Comparison of ENCODE assay signal across 20 mouse cellular contexts in the genomic region with DNA sequence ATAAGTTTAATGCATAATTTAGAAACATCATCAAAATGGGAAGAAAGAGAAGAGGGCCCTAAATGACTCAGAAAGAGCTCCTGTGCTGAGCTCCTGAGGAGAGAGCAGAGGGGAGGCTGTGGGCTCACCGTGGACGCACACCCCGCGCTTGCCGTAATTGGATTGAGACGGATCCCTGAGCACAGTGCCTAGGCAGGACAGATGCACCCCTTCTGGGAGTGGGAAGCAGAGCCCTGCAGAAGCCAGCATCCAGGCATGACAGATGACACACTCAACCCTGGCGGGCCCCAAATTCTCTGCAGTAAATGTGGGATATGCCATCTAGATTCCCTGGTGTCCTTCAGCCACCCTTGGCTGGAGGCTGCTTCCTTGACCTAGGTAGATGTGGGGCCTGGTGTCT.
DNase-seq lines count a peak whose midpoint lies in the region; ATAC-seq and TF ChIP-seq lines count a peak whose summit lies in the region.
"Had no signal": no experiment of that assay in that cellular context is flagged by ENCODE, and none has a peak within 500 bp of the region (broad histone marks: within the 10 kb centered on the region; RNA-seq: fewer than 3 reads in every experiment).

No protein-coding gene starts in this region.

- no peak overlapping the region for H3K4me3 ChIP-seq in kidney, postnatal 0 days (replicated peaks; ENCODE audit: low read depth, low read length)
- no peak overlapping the region for H3K4me3 ChIP-seq in midbrain, embryonic 14.5 days (replicated peaks; ENCODE audit: low read depth, low read length)
- no peak overlapping the region for H3K4me3 ChIP-seq in midbrain, embryonic 13.5 days (replicated peaks)
- H3K4me3 ChIP-seq: embryonic facial prominence, embryonic 13.5 days; forebrain, embryonic 12.5 days; heart, embryonic 10.5 days had no signal

- H3K9ac ChIP-seq in kidney, postnatal 0 days (ENCODE audit: low read depth, low read length) = 0 out of 2 replicates have a peak overlapping the region, but pooled peaks have one; percentile 13
- no peak overlapping the region for H3K9ac ChIP-seq in midbrain, embryonic 14.5 days (replicated peaks; ENCODE audit: low read length)
- H3K9ac ChIP-seq in midbrain, embryonic 13.5 days (replicated peaks) = no peak overlapping the region
- H3K9ac ChIP-seq: embryonic facial prominence, embryonic 13.5 days; forebrain, embryonic 12.5 days had no signal

- no peaks in the 10 kb centered on the region for H3K27me3 ChIP-seq in kidney, postnatal 0 days (ENCODE audit: insufficient read depth, low read length)
- H3K27me3 ChIP-seq in midbrain, embryonic 14.5 days (ENCODE audit: control insufficient read depth, insufficient read depth, low read length) = no peaks in the 10 kb centered on the region
- H3K27me3 ChIP-seq in midbrain, embryonic 13.5 days = 0 out of 2 replicates have a peak, but pooled peaks cover 4% of the 10 kb centered on the region
- H3K27me3 ChIP-seq: CH12.LX; embryonic facial prominence, embryonic 13.5 days; forebrain, embryonic 12.5 days had no signal

- no peaks in the 10 kb centered on the region for H3K36me3 ChIP-seq in kidney, postnatal 0 days (ENCODE audit: insufficient read depth, low read length)
- H3K36me3 ChIP-seq in midbrain, embryonic 14.5 days (ENCODE audit: control insufficient read depth, insufficient read depth, low read length) = no peaks in the 10 kb centered on the region
- H3K36me3 ChIP-seq in midbrain, embryonic 13.5 days = no peaks in the 10 kb centered on the region
- H3K36me3 ChIP-seq: embryonic facial prominence, embryonic 13.5 days; forebrain, embryonic 12.5 days; heart, embryonic 10.5 days had no signal

- no peak overlapping the region for H3K27ac ChIP-seq in kidney, postnatal 0 days
- H3K27ac ChIP-seq in midbrain, embryonic 14.5 days (replicated peaks; ENCODE audit: low read depth, low read length) = no peak overlapping the region
- no peak overlapping the region for H3K27ac ChIP-seq in midbrain, embryonic 13.5 days
- H3K27ac ChIP-seq: embryonic facial prominence, embryonic 13.5 days; forebrain, embryonic 12.5 days; heart, embryonic 10.5 days had no signal

- ATAC-seq in kidney, postnatal 0 days (replicated peaks; ENCODE audit: low FRiP score, low read depth) = no peak
- no peak for ATAC-seq in midbrain, embryonic 14.5 days (ENCODE audit: low FRiP score, low TSS enrichment)
- no peak for ATAC-seq in midbrain, embryonic 13.5 days
- ATAC-seq: forebrain, embryonic 16.5 days had no signal

- no peaks in the 10 kb centered on the region for H3K4me1 ChIP-seq in kidney, postnatal 0 days (replicated peaks; ENCODE audit: insufficient read depth, low read length)
- H3K4me1 ChIP-seq in midbrain, embryonic 14.5 days (ENCODE audit: control insufficient read depth, insufficient read depth, low read length) = no peaks in the 10 kb centered on the region
- H3K4me1 ChIP-seq in midbrain, embryonic 13.5 days (replicated peaks) = peaks cover 8% of the 10 kb centered on the region; the same call in 1 of the 2 replicates
- H3K4me1 ChIP-seq: embryonic facial prominence, embryonic 13.5 days had no signal

- no peak for TF ChIP-seq CTCF in kidney, postnatal 0 days (IDR thresholded peaks at IDR 0.05; ENCODE audit: low read depth)

- no peak for DNase-seq in kidney, postnatal 0 days (ENCODE audit: low spot score)
- no peak for DNase-seq in kidney, adult 8-10 months
- DNase-seq in midbrain, embryonic 14.5 days = peak; percentile 17
- DNase-seq in layer of hippocampus, adult 8-10 months (ENCODE audit: low spot score in 2 of 2) = peak; percentile 26 to 29
- DNase-seq in layer of hippocampus, postnatal 36 days = peak; percentile 36 to 37
- DNase-seq: adrenal gland, adult 2 months; adrenal gland, postnatal 25 days; cerebellum, adult 18-20 months; cerebellum, adult 9-11 months; cerebellum, postnatal 36 days; gastrocnemius, postnatal 10 days; heart, adult 18-20 months; heart, postnatal 10 days; heart, postnatal 4 days had no signal

- no peaks in the 10 kb centered on the region for H3K9me3 ChIP-seq in kidney, postnatal 0 days (replicated peaks; ENCODE audit: low read length)
- H3K9me3 ChIP-seq in midbrain, embryonic 14.5 days (ENCODE audit: control insufficient read depth, low read length) = no peaks in the 10 kb centered on the region
- no peaks in the 10 kb centered on the region for H3K9me3 ChIP-seq in midbrain, embryonic 13.5 days
- H3K9me3 ChIP-seq: embryonic facial prominence, embryonic 13.5 days; forebrain, embryonic 12.5 days; heart, embryonic 10.5 days had no signal

- H3K4me2 ChIP-seq in kidney, postnatal 0 days (ENCODE audit: low read length) = no peak overlapping the region
- no peak overlapping the region for H3K4me2 ChIP-seq in midbrain, embryonic 14.5 days (ENCODE audit: low read length)
- no peak overlapping the region for H3K4me2 ChIP-seq in midbrain, embryonic 13.5 days (replicated peaks)
- H3K4me2 ChIP-seq: embryonic facial prominence, embryonic 13.5 days; forebrain, embryonic 12.5 days had no signal

- WGBS in kidney, postnatal 0 days = 71% methylated on average over 7 of the region's 7 CpGs
- WGBS in midbrain, embryonic 14.5 days = 56% methylated on average over 7 of the region's 7 CpGs
- WGBS in midbrain, embryonic 13.5 days = 64% methylated on average over 7 of the region's 7 CpGs

Comparison
In these comparisons a context has a peak if more than half of its experiments do, and no peak if none do; other contexts are left out.
1. DNase-seq: peak in midbrain, embryonic 14.5 days (single experiment), layer of hippocampus, adult 8-10 months (2 of 2) and layer of hippocampus, postnatal 36 days (2 of 2); none in kidney, postnatal 0 days (single experiment) and kidney, adult 8-10 months (0 of 2).